Mouse (Mus musculus) central nervous system, embryonic 14 days (tissue): ENCODE measurements around the gene Gm29133. TPM values are rescaled to one million over a fixed set of nuclear protein-coding genes. Genes with fewer than 3 reads are reported as not detected.

Source experiments
- polyA plus RNA-seq: library from polyadenylated mRNA; depleted of rRNA; stranded (reverse); fragments of >200 nt; gene quantifications from 2 replicates; pipeline ENCODE4 v1.2.3, GENCODE M21; 2012; rRNA removed

Gm29133 gene
- not detected in 2 replicates for polyA plus RNA-seq

DNA sequence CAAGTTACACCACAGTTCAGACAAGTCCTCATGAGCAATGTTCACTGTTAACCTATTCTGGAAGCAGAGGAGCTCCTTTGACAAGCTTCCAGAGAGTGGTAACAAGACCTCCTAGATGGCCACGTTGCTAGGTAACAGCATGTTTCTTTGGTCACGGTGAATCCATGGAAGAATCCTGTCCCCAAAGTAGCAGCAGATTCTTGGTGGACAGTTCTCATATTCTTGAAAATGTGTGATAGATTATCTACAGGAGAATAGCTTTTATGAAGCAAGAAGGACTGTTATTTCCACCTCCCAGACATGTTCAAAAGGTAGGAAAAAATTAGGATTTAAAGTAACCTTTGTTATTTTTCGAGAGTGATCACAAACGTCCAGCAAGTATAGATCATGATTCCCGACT lies at the start of gene Gm29133:
TSS of gene Gm29133 (plus strand) at position 301 of the 400 bp plus-strand sequence.

Other genes starting within 250 kb of the Gm29133 start
- gene Pdcd10, start 191.3 kb upstream of the Gm29133 start, polyA plus RNA-seq, result 44.7 and 47.5 TPM in 2 replicates
- 47.9 and 49.5 TPM in 2 replicates for gene Serpini1, start 190.7 kb upstream of the Gm29133 start, polyA plus RNA-seq
- gene Golim4, start 208.8 kb downstream of the Gm29133 start, polyA plus RNA-seq, result 30.9 and 37.9 TPM in 2 replicates